Mouse (Mus musculus): ENCODE measurements around the gene Gm28038.

DNA sequence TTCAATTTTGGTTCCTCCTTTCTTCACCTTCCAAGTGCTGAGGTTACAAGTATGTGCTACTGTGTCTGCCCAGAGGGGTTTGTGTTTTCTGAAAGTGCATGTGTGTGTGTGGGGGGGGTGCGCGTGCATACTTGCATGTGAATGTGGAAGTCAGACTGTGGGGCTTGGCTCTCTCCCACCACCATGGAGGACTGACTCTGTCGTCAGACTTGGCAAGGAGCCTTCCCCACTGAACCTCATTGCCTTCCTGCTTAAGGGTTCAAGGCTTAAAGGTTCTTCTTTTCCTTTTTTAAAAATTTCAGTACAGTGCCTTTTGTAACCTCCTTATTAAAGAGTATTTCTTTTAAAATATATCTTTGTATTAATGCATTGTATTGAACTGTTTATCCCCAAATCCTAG lies 47.9 kb downstream of the Gm28038 start:
- TF ChIP-seq CTCF (IDR thresholded peaks at IDR 0.05; ENCODE audit: control insufficient read depth, insufficient read depth, low read length), result no peak
- no peak for TF ChIP-seq POLR2A (IDR thresholded peaks at IDR 0.05; ENCODE audit: borderline replicate concordance, control insufficient read depth, low read depth, low read length)

Measured in bone marrow, adult 2 months (tissue).